Mouse (Mus musculus) brain, embryonic 14.5 days (tissue): ENCODE results near the gene Sox30. TPM values are rescaled to one million over a fixed set of nuclear protein-coding genes. Genes with fewer than 3 reads are reported as not detected.

Experiments used
- DNase-seq: peaks from one replicate; pipeline ENCODE4 v3.0.0-alpha.2; 2011; ENCODE audit warnings: low read depth
- CTCF ChIP-seq: fragments of 200-500 bp; IDR thresholded peaks from 2 replicates; pipeline ENCODE4 v1.5.1; 2012; ENCODE audit warnings: inconsistent platforms, mild to moderate bottlenecking, moderate library complexity, borderline replicate concordance; ENCODE audit not compliant: insufficient read depth, insufficient read length; ENCODE audit errors: extremely low read depth
- POLR2A ChIP-seq: fragments of 200-500 bp; IDR thresholded peaks from 2 replicates; pipeline ENCODE4 v1.6.1; 2012; ENCODE audit warnings: mild to moderate bottlenecking, inconsistent platforms, borderline replicate concordance; ENCODE audit not compliant: poor library complexity, insufficient read depth, insufficient read length, severe bottlenecking; ENCODE audit errors: extremely low read depth
- polyA plus RNA-seq: library from polyadenylated mRNA; depleted of rRNA; stranded (reverse); fragments of >200 nt; gene quantifications from 2 replicates; pipeline ENCODE4 v1.2.3, GENCODE M21; 2012; rRNA removed

Sox30 gene
- polyA plus RNA-seq, 1 experiment: 0.30 TPM

DNA sequence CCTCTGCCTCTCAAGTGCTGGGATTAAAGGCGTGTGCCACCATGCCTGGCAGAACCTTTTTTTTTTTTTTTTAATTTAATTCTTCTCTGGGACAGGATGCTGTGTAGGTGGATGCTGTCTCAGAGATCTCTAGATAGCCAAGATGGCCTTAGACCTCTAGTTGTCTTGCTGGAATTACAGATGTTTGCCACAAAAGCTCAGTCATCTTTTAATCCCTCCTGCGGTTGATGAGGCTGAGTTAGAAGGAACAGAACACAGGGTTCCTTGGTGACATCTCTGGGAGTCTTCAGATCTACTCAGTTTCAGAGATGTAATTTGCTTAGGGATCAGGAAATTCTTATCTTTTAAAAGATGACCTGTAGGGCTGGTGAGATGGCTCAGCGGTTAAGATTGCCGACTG lies 78.8 kb downstream of the Sox30 start:
- no peak for DNase-seq
- TF ChIP-seq POLR2A (no peak), CTCF (no peak)

DNA sequence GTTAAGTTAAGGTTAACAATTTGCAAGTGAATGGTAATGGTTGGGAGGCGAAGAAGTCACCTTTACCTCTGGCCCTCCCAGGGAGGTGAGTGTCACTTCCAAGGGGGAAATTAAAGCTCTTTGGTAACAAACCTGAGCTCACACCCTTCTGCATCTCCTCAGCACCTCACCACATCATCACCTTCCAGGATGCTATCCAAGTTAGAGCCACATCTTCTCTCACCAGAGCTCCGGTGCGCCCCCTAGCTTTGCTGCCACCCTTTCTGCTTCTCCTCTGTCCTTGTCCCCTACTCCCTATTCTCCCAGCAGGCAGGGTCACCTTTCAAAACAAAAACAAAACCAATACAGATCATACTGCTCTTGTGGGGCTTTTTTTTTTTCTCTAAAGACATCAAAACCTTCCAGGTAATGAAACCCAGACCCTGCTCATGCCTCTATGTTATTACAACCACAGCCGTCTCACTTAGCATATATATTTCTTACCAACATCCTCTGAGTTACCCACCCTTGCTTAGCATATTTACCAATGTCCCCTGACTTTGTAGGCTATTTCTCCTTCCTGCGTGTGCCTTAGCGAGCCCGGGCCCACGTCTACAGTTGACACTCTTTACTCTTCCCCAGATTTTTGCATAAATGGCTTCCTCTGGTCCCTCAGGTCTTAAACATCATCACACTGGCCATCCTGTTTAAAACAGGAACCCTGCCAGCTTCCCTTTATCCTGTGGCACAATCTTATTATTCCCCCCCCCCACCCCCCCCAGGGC lies 80.0 kb downstream of the Sox30 start:
- no peak for DNase-seq
- TF ChIP-seq POLR2A: no peak
- TF ChIP-seq CTCF: no peak

DNA sequence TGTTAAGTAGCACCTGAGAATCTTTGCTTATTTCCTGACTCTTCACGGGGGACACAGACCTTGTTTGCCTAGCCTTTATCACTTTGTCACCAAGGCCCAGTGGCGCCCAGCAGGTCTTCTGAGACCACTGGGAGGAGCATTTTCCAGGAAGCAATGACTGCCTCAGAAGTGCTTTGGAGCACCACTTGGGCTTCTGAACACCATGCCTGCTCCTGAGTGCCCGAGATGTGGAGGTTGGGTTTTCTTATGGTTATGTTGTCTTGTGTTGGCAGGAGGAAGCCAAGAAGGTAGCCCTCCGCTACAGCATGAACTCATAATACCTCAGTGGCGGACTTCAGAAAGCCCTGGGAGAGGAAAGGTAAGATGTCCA lies 80.5 kb downstream of the Sox30 start:
- DNase-seq: no peak
- TF ChIP-seq POLR2A (no peak), CTCF (no peak)

DNA sequence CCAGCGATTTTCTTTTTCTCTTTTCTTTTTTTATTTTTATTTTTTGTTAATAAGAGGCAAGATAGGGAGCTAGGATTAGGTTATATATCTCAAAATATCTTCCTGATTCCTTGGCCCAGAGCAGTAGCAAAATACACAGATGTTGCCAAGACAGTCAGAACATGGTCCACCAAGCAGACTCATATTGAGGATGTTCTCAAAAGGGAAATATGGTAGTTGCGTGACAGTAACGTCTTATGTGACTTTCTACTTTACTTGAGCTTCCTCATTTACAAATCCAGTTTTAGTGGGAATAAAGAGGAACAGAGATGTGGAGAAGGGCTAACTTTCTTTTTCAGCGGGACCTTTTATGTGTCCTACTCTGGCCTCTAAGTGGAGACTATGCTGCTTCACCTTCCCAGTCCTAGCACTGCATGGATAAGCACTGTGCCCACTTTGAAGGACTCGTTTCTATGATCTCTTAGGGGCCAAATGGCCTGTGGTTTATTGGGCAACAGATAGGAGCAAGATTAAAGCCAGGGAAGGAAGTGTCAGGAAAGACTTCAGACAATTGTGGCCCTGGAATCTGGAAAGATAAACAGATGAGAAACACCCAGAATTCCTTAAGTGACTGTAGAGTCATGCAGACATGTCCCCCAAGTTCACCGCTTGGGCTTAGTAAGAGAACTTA lies 81.8 kb downstream of the Sox30 start:
- TF ChIP-seq POLR2A: no peak
- TF ChIP-seq CTCF: no peak
- no peak for DNase-seq

DNA sequence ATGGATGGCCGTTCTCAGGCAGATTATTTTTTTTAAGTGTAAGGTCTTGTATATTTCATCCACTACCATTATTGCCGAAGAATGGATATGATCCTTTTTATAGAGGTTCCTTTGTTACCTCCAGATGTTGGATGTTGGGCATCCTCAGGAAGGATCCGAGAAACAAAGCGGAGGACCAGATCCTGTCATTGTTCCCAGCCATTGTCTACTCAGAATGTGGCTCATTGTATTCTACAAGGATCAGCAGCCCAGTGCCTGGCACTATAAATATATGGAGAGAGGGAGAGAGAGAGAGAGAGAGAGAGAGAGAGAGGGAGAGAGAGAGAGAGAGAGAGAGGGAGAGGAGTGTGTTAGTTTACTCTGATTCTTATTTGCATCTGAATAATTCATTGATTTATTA lies 82.5 kb downstream of the Sox30 start:
- no peak for DNase-seq
- TF ChIP-seq CTCF (no peak), POLR2A (no peak)

DNA sequence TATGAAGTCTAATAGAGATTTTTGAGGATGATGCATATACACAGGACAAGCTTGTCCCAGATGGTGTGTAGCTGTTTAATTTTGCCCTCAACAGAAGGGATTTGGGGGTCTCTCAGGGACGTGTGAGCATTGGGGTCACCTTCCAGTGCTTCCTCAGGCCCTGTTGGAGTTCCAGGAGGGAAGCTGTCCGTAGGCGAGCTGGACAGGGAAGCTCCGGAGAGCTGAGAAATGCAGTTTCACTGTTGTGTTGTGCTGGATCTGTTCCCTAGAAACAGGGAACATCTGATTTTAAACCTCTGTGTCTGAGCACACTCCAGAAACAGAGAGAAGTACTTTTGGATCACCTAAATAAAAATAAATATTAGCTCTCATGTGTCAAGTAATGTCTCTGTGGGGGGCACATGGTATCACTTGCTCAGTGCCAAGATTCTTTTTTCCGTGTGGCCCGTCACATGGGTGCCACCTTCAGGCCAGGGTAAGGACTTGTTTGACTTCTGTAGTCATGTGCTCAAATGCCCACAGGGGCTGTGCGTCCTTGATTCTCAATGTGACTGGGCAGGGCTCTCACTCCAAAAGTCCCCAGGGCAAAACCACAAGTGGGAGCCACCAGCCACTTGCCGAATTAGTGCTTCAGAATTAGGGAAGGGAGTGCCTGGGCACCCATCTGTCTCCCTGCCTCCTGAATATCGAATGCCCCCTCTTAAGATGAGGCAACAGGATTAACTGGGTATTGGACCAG lies 83.1 kb downstream of the Sox30 start:
- no peak for TF ChIP-seq POLR2A
- TF ChIP-seq CTCF: no peak
- DNase-seq: no peak

DNA sequence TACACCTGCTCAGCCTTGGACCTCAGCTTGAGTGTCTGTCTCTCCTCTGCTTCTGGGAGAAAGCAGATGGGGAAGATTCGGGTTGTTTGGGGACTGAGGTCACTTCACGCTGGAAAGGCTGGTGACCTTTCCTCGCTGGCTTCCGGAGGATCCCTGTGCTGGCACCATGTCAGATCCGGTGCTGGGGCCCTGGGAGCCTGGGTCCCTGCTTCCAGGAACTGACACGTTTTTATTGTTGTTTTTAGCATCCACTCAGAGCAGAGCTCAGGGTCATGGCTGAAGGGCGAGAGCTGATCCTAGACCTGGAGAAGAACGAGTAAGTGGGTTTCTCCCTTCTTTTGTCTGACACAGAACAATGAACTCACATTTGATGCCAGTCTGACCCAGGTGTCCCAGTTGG lies 84.7 kb downstream of the Sox30 start:
- TF ChIP-seq CTCF: no peak
- TF ChIP-seq POLR2A: no peak
- DNase-seq: no peak

DNA sequence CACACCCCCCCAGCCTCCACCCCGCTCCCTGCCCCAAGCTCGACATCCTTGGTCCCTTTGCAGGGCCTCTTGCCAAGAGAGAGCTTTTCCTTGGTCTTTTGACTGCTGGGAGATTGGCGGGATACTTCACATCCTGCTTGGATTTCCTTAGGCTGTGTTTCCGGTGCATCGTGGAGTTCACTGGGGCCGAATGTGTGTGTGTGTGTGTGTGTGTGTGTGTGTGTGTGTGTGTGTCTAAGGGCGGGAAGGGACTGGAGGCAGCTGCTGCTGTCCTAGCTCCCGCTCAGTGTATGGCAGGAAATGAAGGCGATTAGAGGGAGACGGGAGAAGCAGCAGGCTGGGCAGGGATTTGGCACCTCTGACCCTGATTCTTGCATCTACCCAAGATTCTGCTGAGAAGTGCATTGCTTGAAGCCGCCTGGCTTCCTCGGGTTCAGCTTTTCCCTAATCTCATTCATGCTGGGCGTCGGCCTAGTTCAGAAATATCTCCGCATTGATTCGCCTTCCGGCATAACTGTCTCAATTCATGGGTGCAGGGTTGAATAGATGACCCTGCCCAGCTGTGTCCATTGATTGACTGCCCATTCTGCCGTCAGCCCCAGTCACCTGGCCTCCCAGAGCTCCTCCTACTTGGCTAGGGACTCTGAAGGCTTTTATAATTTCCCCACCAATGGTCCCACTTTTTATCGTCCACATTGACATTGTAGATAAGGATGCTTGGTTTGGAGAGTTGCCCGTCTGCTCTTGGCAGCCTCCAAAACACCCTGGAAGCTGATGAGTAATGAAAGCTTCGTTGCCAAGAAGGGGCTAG lies 85.3 kb downstream of the Sox30 start:
- TF ChIP-seq CTCF (no peak), POLR2A (no peak)
- peak; percentile 75 for DNase-seq

Other genes starting within 250 kb of the Sox30 start
- 53.5 and 59.4 TPM in 2 replicates for gene Clint1, start 128.3 kb upstream of the Sox30 start, polyA plus RNA-seq
- 19.1 and 29.7 TPM in 2 replicates for gene Lsm11, start 35.4 kb upstream of the Sox30 start, polyA plus RNA-seq
- gene Thg1l, start 24.8 kb upstream of the Sox30 start, polyA plus RNA-seq: 12.0 and 12.2 TPM in 2 replicates
- gene Gm12166, start 72.0 kb downstream of the Sox30 start, polyA plus RNA-seq: 4.6 and 6.3 TPM in 2 replicates
- gene Adam19, start 75.7 kb downstream of the Sox30 start, polyA plus RNA-seq: 15.5 and 22.8 TPM in 2 replicates
- 0.59 and 0.83 TPM in 2 replicates for gene Nipal4, start 186.2 kb downstream of the Sox30 start, polyA plus RNA-seq